Mouse (Mus musculus): Measurements from ENCODE around the gene Zdhhc18.
A peak's percentile ranks its signal among the peaks of the same experiment; 100 is the strongest.

DNA sequence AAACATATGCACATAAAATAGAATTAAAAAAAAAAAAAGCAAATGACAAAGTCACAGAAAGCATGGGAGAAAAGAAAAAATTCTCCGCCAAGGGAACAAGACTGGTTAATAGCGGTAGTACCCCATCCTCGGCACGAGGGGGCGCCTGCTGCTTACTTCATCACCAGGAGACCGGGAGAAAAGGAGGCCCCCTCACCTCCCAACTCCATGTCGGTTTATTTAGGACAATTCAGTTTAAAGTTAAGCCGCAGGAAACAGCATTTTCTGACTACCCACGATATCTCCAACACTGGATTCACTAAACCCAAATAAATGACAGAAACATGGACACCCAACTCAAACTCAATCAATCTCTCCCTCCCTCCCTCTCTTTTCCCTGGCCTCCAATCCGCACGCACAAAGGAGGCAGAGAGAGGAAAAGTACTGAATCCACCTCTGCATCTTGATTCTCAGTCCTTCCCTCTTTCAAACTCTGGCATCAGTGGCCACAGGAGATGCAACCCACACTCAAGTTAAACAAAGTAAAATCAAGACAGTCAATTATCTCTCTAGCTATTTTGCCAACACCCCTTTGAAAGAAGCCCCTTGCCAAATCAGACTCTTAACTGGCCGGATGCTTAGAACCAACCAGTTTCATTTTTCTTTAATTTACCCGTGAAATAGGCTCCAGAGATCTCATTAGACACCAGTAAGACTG is 21.4 kb upstream of the Zdhhc18 start:
- TF ChIP-seq CTCF (IDR thresholded peaks at IDR 0.05; ENCODE audit: low read depth, low read length): peak; percentile 49; the same call in 1 of the 2 replicates
- TF ChIP-seq GATA1 (IDR thresholded peaks at IDR 0.05; ENCODE audit: borderline replicate concordance, low read length): no peak
- TF ChIP-seq TAL1 (conservative IDR thresholded peaks at IDR 0.05; ENCODE audit: low read depth, low read length): no peak
- TF ChIP-seq POLR2AphosphoS5 (IDR thresholded peaks at IDR 0.05; ENCODE audit: insufficient replicate concordance, low read depth, low read length): no peak; the same call in 1 of the 2 replicates
- no peak for TF ChIP-seq GATA2 (IDR thresholded peaks at IDR 0.05; ENCODE audit: borderline replicate concordance, low read depth, low read length)
